Mouse (Mus musculus): Measurements from ENCODE around the gene Prss46. TPM values are rescaled to one million over a fixed set of nuclear protein-coding genes. Genes with fewer than 3 reads are reported as not detected.
"Not testable (repeated sequence)": the region's sequence is repeated elsewhere in the genome, so short reads cannot be mapped to it uniquely, and the experiment has no call there.

The Prss46 gene
- not detected in 2 replicates for polyA plus RNA-seq (2012; rRNA removed)

GRCm38 (mm10) chr9:110844206-110844605 is at the start of gene Prss46:
Gene Prss46, plus strand, starts transcription at chr9:110844506.
- WGBS: 73% methylated on average over 10 of the region's 10 CpGs
- Histone ChIP-seq H3K27ac (ENCODE audit: insufficient read depth, low read depth, low read length) (no peak within 1 kb of the TSS), H3K4me3 (ENCODE audit: low read depth, low read length) (no peak within 1 kb of the TSS), H3K36me3 (ENCODE audit: control insufficient read depth, insufficient read depth, low read length) (no peaks in the 10 kb centered on the region), H3K4me1 (ENCODE audit: control insufficient read depth, insufficient read depth, insufficient read length, low read length) (no peaks in the 10 kb centered on the region), H3K27me3 (ENCODE audit: control insufficient read depth, insufficient read depth, low read length) (no peaks in the 10 kb centered on the region)
- TF ChIP-seq POLR2A (IDR thresholded peaks at IDR 0.05; ENCODE audit: low read depth, low read length) (no peak), CTCF (IDR thresholded peaks at IDR 0.05; ENCODE audit: extremely low read depth, insufficient read length, insufficient replicate concordance, low read depth, low read length) (no peak)

- no peaks in the 10 kb centered on the region for H3K27me3 ChIP-seq (ENCODE audit: control insufficient read depth, insufficient read depth, low read length)
- TF ChIP-seq CTCF (IDR thresholded peaks at IDR 0.05; ENCODE audit: extremely low read depth, insufficient read length, insufficient replicate concordance, low read depth, low read length) (no peak), POLR2A (IDR thresholded peaks at IDR 0.05; ENCODE audit: low read depth, low read length) (no peak)
- no peaks in the 10 kb centered on the region for H3K36me3 ChIP-seq (ENCODE audit: control insufficient read depth, insufficient read depth, low read length)
- H3K27ac ChIP-seq (ENCODE audit: insufficient read depth, low read depth, low read length): no peak overlapping the region
- 75% methylated on average over 10 of the region's 10 CpGs for WGBS
- no peaks in the 10 kb centered on the region for H3K4me1 ChIP-seq (ENCODE audit: control insufficient read depth, insufficient read depth, insufficient read length, low read length)
- H3K4me3 ChIP-seq (ENCODE audit: low read depth, low read length): no peak overlapping the region
Measured at GRCm38 (mm10) chr9:110797013-110797412, 47.3 kb upstream of the Prss46 start.

GRCm38 (mm10) chr9:110797866-110798265 is 46.4 kb upstream of the Prss46 start, which contains the start of gene Prss42:
Gene Prss42, plus strand, starts transcription at chr9:110798166.
- no peaks in the 10 kb centered on the region for H3K27me3 ChIP-seq (ENCODE audit: control insufficient read depth, insufficient read depth, low read length)
- H3K27ac ChIP-seq (ENCODE audit: insufficient read depth, low read depth, low read length): no peak within 1 kb of the TSS
- no peak within 1 kb of the TSS for H3K4me3 ChIP-seq (ENCODE audit: low read depth, low read length)
- H3K36me3 ChIP-seq (ENCODE audit: control insufficient read depth, insufficient read depth, low read length): no peaks in the 10 kb centered on the region
- TF ChIP-seq CTCF (IDR thresholded peaks at IDR 0.05; ENCODE audit: extremely low read depth, insufficient read length, insufficient replicate concordance, low read depth, low read length) (no peak), POLR2A (IDR thresholded peaks at IDR 0.05; ENCODE audit: low read depth, low read length) (no peak)
- no peaks in the 10 kb centered on the region for H3K4me1 ChIP-seq (ENCODE audit: control insufficient read depth, insufficient read depth, insufficient read length, low read length)
- 91% methylated on average over 14 of the region's 14 CpGs for WGBS

GRCm38 (mm10) chr9:110800834-110801479 is 43.3 kb upstream of the Prss46 start:
- WGBS: 90% methylated on average over 8 of the region's 8 CpGs
- Histone ChIP-seq H3K4me3 (ENCODE audit: low read depth, low read length) (no peak overlapping the region), H3K36me3 (ENCODE audit: control insufficient read depth, insufficient read depth, low read length) (no peaks in the 10 kb centered on the region), H3K4me1 (ENCODE audit: control insufficient read depth, insufficient read depth, insufficient read length, low read length) (no peaks in the 10 kb centered on the region), H3K27ac (ENCODE audit: insufficient read depth, low read depth, low read length) (no peak overlapping the region), H3K27me3 (ENCODE audit: control insufficient read depth, insufficient read depth, low read length) (no peaks in the 10 kb centered on the region)
- TF ChIP-seq CTCF (IDR thresholded peaks at IDR 0.05; ENCODE audit: extremely low read depth, insufficient read length, insufficient replicate concordance, low read depth, low read length) (no peak), POLR2A (IDR thresholded peaks at IDR 0.05; ENCODE audit: low read depth, low read length) (no peak)

- 62% methylated on average over 4 of the region's 4 CpGs for WGBS
- Histone ChIP-seq H3K4me1 (ENCODE audit: control insufficient read depth, insufficient read depth, insufficient read length, low read length) (no peaks in the 10 kb centered on the region), H3K36me3 (ENCODE audit: control insufficient read depth, insufficient read depth, low read length) (no peaks in the 10 kb centered on the region), H3K4me3 (ENCODE audit: low read depth, low read length) (no peak overlapping the region), H3K27me3 (ENCODE audit: control insufficient read depth, insufficient read depth, low read length) (no peaks in the 10 kb centered on the region), H3K27ac (ENCODE audit: insufficient read depth, low read depth, low read length) (no peak overlapping the region)
- TF ChIP-seq CTCF (IDR thresholded peaks at IDR 0.05; ENCODE audit: extremely low read depth, insufficient read length, insufficient replicate concordance, low read depth, low read length) (no peak), POLR2A (IDR thresholded peaks at IDR 0.05; ENCODE audit: low read depth, low read length) (no peak)
Measured at GRCm38 (mm10) chr9:110803294-110803693, 41.0 kb upstream of the Prss46 start.

- TF ChIP-seq POLR2A (IDR thresholded peaks at IDR 0.05; ENCODE audit: low read depth, low read length) (no peak), CTCF (IDR thresholded peaks at IDR 0.05; ENCODE audit: extremely low read depth, insufficient read length, insufficient replicate concordance, low read depth, low read length) (no peak)
- no peak overlapping the region for H3K4me3 ChIP-seq (ENCODE audit: low read depth, low read length)
- H3K27ac ChIP-seq (ENCODE audit: insufficient read depth, low read depth, low read length): no peak overlapping the region
- no peaks in the 10 kb centered on the region for H3K4me1 ChIP-seq (ENCODE audit: control insufficient read depth, insufficient read depth, insufficient read length, low read length)
- H3K36me3 ChIP-seq (ENCODE audit: control insufficient read depth, insufficient read depth, low read length): no peaks in the 10 kb centered on the region
- 64% methylated on average over 4 of the region's 4 CpGs for WGBS
- no peaks in the 10 kb centered on the region; the same call in 1 of the 2 replicates for H3K27me3 ChIP-seq (ENCODE audit: control insufficient read depth, insufficient read depth, low read length)
Measured at GRCm38 (mm10) chr9:110810051-110810450, 34.3 kb upstream of the Prss46 start.

- WGBS: 62% methylated on average over 18 of the region's 18 CpGs
- no peaks in the 10 kb centered on the region for H3K4me1 ChIP-seq (ENCODE audit: control insufficient read depth, insufficient read depth, insufficient read length, low read length)
- H3K27ac ChIP-seq (ENCODE audit: insufficient read depth, low read depth, low read length): no peak within 1 kb of the TSS
- H3K4me3 ChIP-seq (ENCODE audit: low read depth, low read length): no peak within 1 kb of the TSS
- TF ChIP-seq POLR2A (IDR thresholded peaks at IDR 0.05; ENCODE audit: low read depth, low read length) (no peak), CTCF (IDR thresholded peaks at IDR 0.05; ENCODE audit: extremely low read depth, insufficient read length, insufficient replicate concordance, low read depth, low read length) (no peak)
- H3K36me3 ChIP-seq (ENCODE audit: control insufficient read depth, insufficient read depth, low read length): no peaks in the 10 kb centered on the region
- peaks cover 2% of the 10 kb centered on the region; the same call in 1 of the 2 replicates for H3K27me3 ChIP-seq (ENCODE audit: control insufficient read depth, insufficient read depth, low read length)
Measured at GRCm38 (mm10) chr9:110813789-110814188, 30.5 kb upstream of the Prss46 start, which contains the start of gene Prss44. Gene Prss44, plus strand, starts transcription at chr9:110813994.

- H3K27me3 ChIP-seq (ENCODE audit: control insufficient read depth, insufficient read depth, low read length); H3K27ac ChIP-seq (ENCODE audit: insufficient read depth, low read depth, low read length); H3K4me1 ChIP-seq (ENCODE audit: control insufficient read depth, insufficient read depth, insufficient read length, low read length); H3K4me3 ChIP-seq (ENCODE audit: low read depth, low read length); H3K36me3 ChIP-seq (ENCODE audit: control insufficient read depth, insufficient read depth, low read length): not testable (repeated sequence)
Measured at GRCm38 (mm10) chr9:110820546-110820945, 23.8 kb upstream of the Prss46 start.
